Mouse (Mus musculus): Measurements from ENCODE around the gene Olfr985. TPM values are rescaled to one million over a fixed set of nuclear protein-coding genes. Genes with fewer than 3 reads are reported as not detected.

Olfr985 gene
- not detected in 2 replicates for polyA plus RNA-seq (2014; fragmentation: Nextera tagmentation; extraction: Ambion mirVana)

DNA sequence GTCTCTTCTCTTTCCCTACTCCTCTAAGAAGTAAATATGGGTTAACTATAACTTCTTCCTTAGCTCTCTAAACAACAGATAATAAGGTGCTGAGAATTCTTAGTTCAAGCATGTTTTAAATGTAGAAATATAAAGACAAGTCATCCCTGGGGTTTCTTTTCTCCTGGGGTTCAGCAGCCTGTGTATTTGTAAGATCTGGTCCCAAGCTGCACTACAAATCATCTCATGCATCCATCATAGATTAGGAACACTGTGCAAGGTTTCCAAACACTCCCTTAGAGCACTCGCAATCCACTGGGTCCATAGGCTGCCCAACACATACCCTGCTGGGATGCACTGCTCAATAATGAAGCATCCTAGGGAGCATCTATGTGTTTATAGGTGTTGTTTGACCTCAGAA, at the start of gene Olfr985:
TSS of gene Olfr985 (minus strand) at position 101 of the 400 bp plus-strand sequence.
- H3K4me3 ChIP-seq (ENCODE audit: low read depth, low read length) = no peak within 1 kb of the TSS
- H3K9me3 ChIP-seq (ENCODE audit: control insufficient read depth, low read length) = no peaks in the 10 kb centered on the region
- no peaks in the 10 kb centered on the region for H3K36me3 ChIP-seq (ENCODE audit: control insufficient read depth, insufficient read depth, low read length)
- no peaks in the 10 kb centered on the region for H3K27me3 ChIP-seq (ENCODE audit: control insufficient read depth, insufficient read depth, low read length)
- no peak for ATAC-seq (ENCODE audit: low FRiP score)
- 88% methylated on average over 1 of the region's 1 CpGs for WGBS
- no peak within 1 kb of the TSS for H3K9ac ChIP-seq (ENCODE audit: low read depth, low read length)
- no peak within 1 kb of the TSS for H3K4me2 ChIP-seq (replicated peaks; ENCODE audit: low read depth, low read length)
- H3K4me1 ChIP-seq (replicated peaks; ENCODE audit: control insufficient read depth, insufficient read depth, low read length) = no peaks in the 10 kb centered on the region
- no peak for DNase-seq (ENCODE audit: low spot score)
- H3K27ac ChIP-seq (ENCODE audit: low read depth, low read length) = no peak within 1 kb of the TSS

DNA sequence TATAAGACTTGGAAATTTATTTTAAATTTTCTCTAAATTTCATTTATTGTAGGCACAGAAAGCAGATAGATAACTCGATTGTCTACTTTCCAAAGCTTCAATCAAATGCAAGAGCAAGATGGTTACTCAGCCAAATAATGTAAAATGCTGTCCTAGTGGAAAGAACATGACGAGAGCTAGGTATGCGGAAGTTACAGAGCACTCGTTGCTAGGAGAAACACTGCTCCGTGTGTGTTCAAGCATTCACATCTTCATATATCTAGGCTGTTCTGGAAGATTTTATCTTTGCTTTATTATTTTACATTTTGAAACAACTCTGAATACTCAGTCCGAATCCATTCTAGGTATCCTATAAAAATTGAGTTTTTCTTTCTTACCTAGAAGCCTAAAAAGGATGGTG, 47.0 kb upstream of the Olfr985 start:
- no peak for ATAC-seq (ENCODE audit: low FRiP score)
- Histone ChIP-seq H3K27me3 (ENCODE audit: control insufficient read depth, insufficient read depth, low read length) (no peaks in the 10 kb centered on the region), H3K36me3 (ENCODE audit: control insufficient read depth, insufficient read depth, low read length) (no peaks in the 10 kb centered on the region), H3K27ac (ENCODE audit: low read depth, low read length) (no peak overlapping the region), H3K9ac (ENCODE audit: low read depth, low read length) (no peak overlapping the region), H3K4me3 (ENCODE audit: low read depth, low read length) (no peak overlapping the region), H3K4me2 (replicated peaks; ENCODE audit: low read depth, low read length) (no peak overlapping the region), H3K4me1 (replicated peaks; ENCODE audit: control insufficient read depth, insufficient read depth, low read length) (no peaks in the 10 kb centered on the region), H3K9me3 (ENCODE audit: control insufficient read depth, low read length) (no peaks in the 10 kb centered on the region)
- no peak for DNase-seq (ENCODE audit: low spot score)
- 91% methylated on average over 6 of the region's 6 CpGs for WGBS

DNA sequence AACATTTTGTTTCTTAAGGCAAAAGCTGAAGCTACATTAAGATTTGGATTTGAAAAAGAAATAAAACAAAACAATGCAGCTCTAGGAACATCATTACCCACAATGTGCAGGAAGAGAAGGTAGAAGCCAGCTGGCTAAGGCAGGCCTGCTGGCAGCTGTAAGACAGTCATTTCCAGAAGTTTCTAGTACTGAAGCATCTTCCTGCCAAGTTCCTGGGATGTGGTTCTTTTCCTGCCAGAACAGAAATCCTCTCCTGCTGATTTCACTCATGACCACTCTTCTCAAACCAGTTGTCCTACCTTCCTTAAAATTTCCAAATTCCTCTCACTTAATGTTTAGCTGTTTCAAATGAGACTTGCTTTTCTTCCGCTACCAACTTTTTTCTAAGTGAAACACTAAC, 36.5 kb upstream of the Olfr985 start:
- Histone ChIP-seq H3K36me3 (ENCODE audit: control insufficient read depth, insufficient read depth, low read length) (no peaks in the 10 kb centered on the region), H3K9ac (ENCODE audit: low read depth, low read length) (no peak overlapping the region), H3K9me3 (ENCODE audit: control insufficient read depth, low read length) (no peaks in the 10 kb centered on the region), H3K4me3 (ENCODE audit: low read depth, low read length) (no peak overlapping the region), H3K27me3 (ENCODE audit: control insufficient read depth, insufficient read depth, low read length) (no peaks in the 10 kb centered on the region), H3K4me2 (replicated peaks; ENCODE audit: low read depth, low read length) (no peak overlapping the region), H3K27ac (ENCODE audit: low read depth, low read length) (no peak overlapping the region), H3K4me1 (replicated peaks; ENCODE audit: control insufficient read depth, insufficient read depth, low read length) (no peaks in the 10 kb centered on the region)
- DNase-seq (ENCODE audit: low spot score) = no peak
- ATAC-seq (ENCODE audit: low FRiP score) = no peak
- WGBS = 96% methylated on average over 1 of the region's 1 CpGs

DNA sequence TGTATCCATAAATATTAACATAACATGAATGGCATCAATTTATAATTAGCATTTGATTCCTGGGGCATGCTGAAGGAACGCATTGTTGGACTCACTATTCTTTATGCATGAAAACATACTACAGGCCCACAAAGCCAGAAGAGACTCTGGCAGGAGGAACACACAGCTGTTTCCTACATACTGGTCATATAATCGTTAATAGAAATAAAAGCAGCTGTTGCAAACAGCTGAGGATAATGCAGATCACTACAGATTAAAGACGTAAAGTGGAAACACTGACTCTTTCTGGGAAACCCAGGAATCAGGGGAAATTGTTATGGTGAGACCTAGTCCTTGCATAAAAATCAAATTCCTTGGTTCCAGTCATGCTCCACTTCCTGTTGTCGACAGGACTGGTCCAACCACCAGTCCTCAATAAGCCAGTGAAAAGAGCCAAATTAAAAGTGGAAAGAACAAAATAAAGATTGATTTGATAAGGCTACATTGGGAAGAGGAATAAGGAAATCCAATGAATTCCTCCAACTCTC, 25.2 kb upstream of the Olfr985 start:
- H3K4me1 ChIP-seq (replicated peaks; ENCODE audit: control insufficient read depth, insufficient read depth, low read length) = no peaks in the 10 kb centered on the region
- no peak overlapping the region for H3K27ac ChIP-seq (ENCODE audit: low read depth, low read length)
- H3K27me3 ChIP-seq (ENCODE audit: control insufficient read depth, insufficient read depth, low read length) = no peaks in the 10 kb centered on the region
- no peak overlapping the region for H3K9ac ChIP-seq (ENCODE audit: low read depth, low read length)
- WGBS = 87% methylated on average over 4 of the region's 4 CpGs
- H3K4me2 ChIP-seq (replicated peaks; ENCODE audit: low read depth, low read length) = no peak overlapping the region
- ATAC-seq (ENCODE audit: low FRiP score) = no peak
- H3K9me3 ChIP-seq (ENCODE audit: control insufficient read depth, low read length) = no peaks in the 10 kb centered on the region
- H3K4me3 ChIP-seq (ENCODE audit: low read depth, low read length) = no peak overlapping the region
- H3K36me3 ChIP-seq (ENCODE audit: control insufficient read depth, insufficient read depth, low read length) = no peaks in the 10 kb centered on the region
- no peak for DNase-seq (ENCODE audit: low spot score)

DNA sequence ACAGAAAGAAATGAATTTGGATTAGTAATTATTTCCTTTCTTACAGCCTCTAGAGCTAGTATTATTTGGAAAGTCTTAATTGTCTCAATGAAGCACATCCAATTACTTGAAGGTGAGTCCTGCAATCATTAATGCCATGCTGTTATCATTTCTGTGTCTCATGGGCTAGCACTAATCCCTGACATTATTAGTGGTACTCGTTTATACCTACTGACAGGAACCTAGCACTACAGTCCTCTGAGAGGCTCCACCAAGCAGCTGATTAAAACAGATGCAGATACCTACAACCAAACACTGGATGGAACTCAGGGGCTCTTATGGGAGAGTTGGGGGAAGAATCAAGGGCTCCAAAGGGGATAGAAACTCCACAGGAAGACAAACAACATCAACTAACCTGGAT, 11.6 kb upstream of the Olfr985 start:
- no peaks in the 10 kb centered on the region for H3K27me3 ChIP-seq (ENCODE audit: control insufficient read depth, insufficient read depth, low read length)
- H3K27ac ChIP-seq (ENCODE audit: low read depth, low read length) = no peak overlapping the region
- H3K36me3 ChIP-seq (ENCODE audit: control insufficient read depth, insufficient read depth, low read length) = no peaks in the 10 kb centered on the region
- no peak overlapping the region for H3K4me2 ChIP-seq (replicated peaks; ENCODE audit: low read depth, low read length)
- ATAC-seq (ENCODE audit: low FRiP score) (no peak), DNase-seq (ENCODE audit: low spot score) (no peak)
- H3K4me3 ChIP-seq (ENCODE audit: low read depth, low read length) = no peak overlapping the region
- no peak overlapping the region for H3K9ac ChIP-seq (ENCODE audit: low read depth, low read length)
- whole genome bisulfite sequencing = 63% methylated on average over 1 of the region's 1 CpGs
- no peaks in the 10 kb centered on the region for H3K9me3 ChIP-seq (ENCODE audit: control insufficient read depth, low read length)
- H3K4me1 ChIP-seq (replicated peaks; ENCODE audit: control insufficient read depth, insufficient read depth, low read length) = no peaks in the 10 kb centered on the region

DNA sequence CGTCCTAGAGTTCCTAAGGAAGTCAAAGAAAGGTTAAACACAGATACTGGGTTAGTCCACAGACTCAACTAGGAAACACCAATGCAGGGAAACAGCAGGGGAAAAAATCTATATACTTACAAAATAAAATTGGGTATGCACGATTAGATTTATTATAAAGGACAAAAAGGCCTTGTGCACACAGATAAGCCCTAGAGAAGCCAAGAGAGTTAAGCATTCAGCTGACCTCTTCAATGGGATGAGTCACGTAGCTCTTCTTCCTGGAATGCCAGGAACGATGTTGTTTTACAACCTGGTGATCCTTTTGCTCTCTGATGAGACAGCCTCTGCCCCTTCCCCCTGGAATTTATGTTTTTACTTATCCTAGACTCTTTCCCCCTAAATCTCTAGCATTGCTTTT, 9.5 kb upstream of the Olfr985 start:
- WGBS = 78% methylated on average over 4 of the region's 4 CpGs
- Histone ChIP-seq H3K9me3 (ENCODE audit: control insufficient read depth, low read length) (no peaks in the 10 kb centered on the region), H3K4me3 (ENCODE audit: low read depth, low read length) (no peak overlapping the region), H3K4me1 (replicated peaks; ENCODE audit: control insufficient read depth, insufficient read depth, low read length) (no peaks in the 10 kb centered on the region), H3K4me2 (replicated peaks; ENCODE audit: low read depth, low read length) (no peak overlapping the region), H3K9ac (ENCODE audit: low read depth, low read length) (no peak overlapping the region), H3K36me3 (ENCODE audit: control insufficient read depth, insufficient read depth, low read length) (no peaks in the 10 kb centered on the region), H3K27me3 (ENCODE audit: control insufficient read depth, insufficient read depth, low read length) (no peaks in the 10 kb centered on the region), H3K27ac (ENCODE audit: low read depth, low read length) (no peak overlapping the region)
- DNase-seq (ENCODE audit: low spot score) (no peak), ATAC-seq (ENCODE audit: low FRiP score) (no peak)

DNA sequence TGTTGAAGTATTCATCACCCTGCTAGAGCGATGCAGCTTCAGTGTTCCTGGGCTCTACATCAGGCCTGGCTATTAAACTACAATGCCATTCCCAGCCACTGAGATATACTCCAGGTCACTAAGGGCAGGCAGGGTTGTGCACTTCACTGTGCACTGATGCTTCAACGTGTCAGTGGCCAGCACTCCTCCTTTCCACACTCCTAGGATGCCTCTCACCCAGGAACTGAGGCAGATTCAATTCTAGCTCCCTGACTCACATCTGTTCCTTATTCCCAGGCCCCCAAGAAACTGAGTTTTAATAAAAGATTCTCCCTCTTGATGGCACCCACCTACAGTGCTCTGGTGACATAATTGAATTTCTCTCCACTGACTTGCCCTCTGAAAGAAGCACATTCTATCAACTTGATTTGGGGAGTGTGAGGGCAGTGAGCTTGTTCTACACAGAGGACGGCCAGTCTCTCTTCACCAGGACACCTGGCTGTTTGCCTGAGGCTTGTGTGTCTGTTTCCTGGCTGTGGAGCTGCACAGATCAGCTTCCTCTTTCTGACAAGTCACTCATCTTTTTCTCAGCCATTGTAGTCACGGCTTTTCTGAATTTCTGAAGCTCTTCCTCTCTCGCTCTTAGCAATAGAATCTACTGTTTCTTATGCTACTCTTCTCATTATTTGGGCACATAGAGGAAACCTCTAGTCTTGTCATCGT, 7.2 kb upstream of the Olfr985 start:
- Histone ChIP-seq H3K9ac (ENCODE audit: low read depth, low read length) (no peak overlapping the region), H3K27ac (ENCODE audit: low read depth, low read length) (no peak overlapping the region), H3K4me2 (replicated peaks; ENCODE audit: low read depth, low read length) (no peak overlapping the region), H3K4me3 (ENCODE audit: low read depth, low read length) (no peak overlapping the region), H3K4me1 (replicated peaks; ENCODE audit: control insufficient read depth, insufficient read depth, low read length) (no peaks in the 10 kb centered on the region), H3K36me3 (ENCODE audit: control insufficient read depth, insufficient read depth, low read length) (no peaks in the 10 kb centered on the region), H3K9me3 (ENCODE audit: control insufficient read depth, low read length) (no peaks in the 10 kb centered on the region), H3K27me3 (ENCODE audit: control insufficient read depth, insufficient read depth, low read length) (no peaks in the 10 kb centered on the region)
- ATAC-seq (ENCODE audit: low FRiP score) = no peak
- WGBS = 87% methylated on average over 6 of the region's 6 CpGs
- DNase-seq (ENCODE audit: low spot score) = no peak

DNA sequence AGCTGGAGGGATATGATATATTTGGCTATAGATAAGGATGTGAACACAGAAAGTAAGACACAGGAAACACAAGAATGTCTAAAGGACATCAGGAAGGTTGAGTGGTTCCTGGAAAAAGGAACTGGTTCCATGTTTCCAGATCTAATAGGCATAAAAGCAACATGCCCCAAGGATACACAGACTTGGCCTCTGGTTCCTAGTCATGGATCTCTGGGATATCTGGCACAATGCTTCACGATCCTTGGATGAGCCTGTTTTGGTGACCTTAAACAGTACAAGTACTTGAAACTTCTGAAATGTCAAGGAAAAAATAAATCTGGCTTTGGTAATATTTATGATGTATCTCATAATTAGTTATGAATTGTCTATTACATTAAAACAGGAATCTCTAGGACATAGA, 572 bp upstream of the Olfr985 start:
- H3K4me2 ChIP-seq (replicated peaks; ENCODE audit: low read depth, low read length) = no peak overlapping the region
- H3K4me1 ChIP-seq (replicated peaks; ENCODE audit: control insufficient read depth, insufficient read depth, low read length) = no peaks in the 10 kb centered on the region
- no peaks in the 10 kb centered on the region for H3K27me3 ChIP-seq (ENCODE audit: control insufficient read depth, insufficient read depth, low read length)
- ATAC-seq (ENCODE audit: low FRiP score) = no peak
- H3K9me3 ChIP-seq (ENCODE audit: control insufficient read depth, low read length) = no peaks in the 10 kb centered on the region
- H3K36me3 ChIP-seq (ENCODE audit: control insufficient read depth, insufficient read depth, low read length) = no peaks in the 10 kb centered on the region
- H3K27ac ChIP-seq (ENCODE audit: low read depth, low read length) = no peak overlapping the region
- 80% methylated on average over 1 of the region's 1 CpGs for WGBS
- no peak overlapping the region for H3K4me3 ChIP-seq (ENCODE audit: low read depth, low read length)
- DNase-seq (ENCODE audit: low spot score) = no peak
- H3K9ac ChIP-seq (ENCODE audit: low read depth, low read length) = no peak overlapping the region

DNA sequence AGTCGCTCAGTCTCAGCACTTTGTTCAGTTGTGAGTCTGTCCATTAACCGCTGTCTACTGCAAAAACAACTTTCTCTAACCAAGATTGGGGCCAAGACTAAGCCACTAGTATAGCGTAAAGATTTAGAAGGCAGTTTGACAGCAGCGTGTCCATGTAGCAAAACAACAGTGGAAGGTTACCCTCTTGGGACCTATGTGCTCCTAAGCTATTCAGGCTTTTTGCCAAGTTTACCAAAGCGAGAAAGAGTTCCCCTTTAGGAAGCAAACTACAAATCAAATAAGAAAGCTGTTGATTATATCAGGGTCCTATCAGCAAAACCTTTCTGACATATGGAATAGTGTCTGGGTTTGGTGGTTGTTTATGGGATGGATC, 12.7 kb downstream of the Olfr985 start:
- WGBS = 87% methylated on average over 5 of the region's 5 CpGs
- Histone ChIP-seq H3K4me1 (replicated peaks; ENCODE audit: control insufficient read depth, insufficient read depth, low read length) (no peaks in the 10 kb centered on the region), H3K4me3 (ENCODE audit: low read depth, low read length) (no peak overlapping the region), H3K9ac (ENCODE audit: low read depth, low read length) (no peak overlapping the region), H3K36me3 (ENCODE audit: control insufficient read depth, insufficient read depth, low read length) (no peaks in the 10 kb centered on the region), H3K27ac (ENCODE audit: low read depth, low read length) (no peak overlapping the region), H3K9me3 (ENCODE audit: control insufficient read depth, low read length) (no peaks in the 10 kb centered on the region), H3K4me2 (replicated peaks; ENCODE audit: low read depth, low read length) (no peak overlapping the region), H3K27me3 (ENCODE audit: control insufficient read depth, insufficient read depth, low read length) (no peaks in the 10 kb centered on the region)
- no peak for DNase-seq (ENCODE audit: low spot score)
- ATAC-seq (ENCODE audit: low FRiP score) = no peak
